Mouse (Mus musculus): ENCODE results near the gene Maml2. TPM values are rescaled to one million over a fixed set of nuclear protein-coding genes. Genes with fewer than 3 reads are reported as not detected.
A peak's percentile ranks its signal among the peaks of the same experiment; 100 is the strongest.

Gene Maml2
- polyA plus RNA-seq, 1 experiment from 2014 or later = 6.3 TPM

- Histone ChIP-seq H3K9me3 (replicated peaks; ENCODE audit: control insufficient read depth, low read length) (no peaks in the 10 kb centered on the region), H3K27ac (ENCODE audit: low read depth, low read length) (no peak overlapping the region), H3K4me2 (ENCODE audit: low read length) (no peak overlapping the region), H3K36me3 (ENCODE audit: control insufficient read depth, insufficient read depth, low read length) (no peaks in the 10 kb centered on the region), H3K4me1 (ENCODE audit: control insufficient read depth, insufficient read depth, low read length) (0 out of 2 replicates have a peak, but pooled peaks cover 3% of the 10 kb centered on the region), H3K27me3 (replicated peaks; ENCODE audit: control insufficient read depth, insufficient read depth, low read length) (no peaks in the 10 kb centered on the region), H3K4me3 (ENCODE audit: low read depth, low read length) (no peak overlapping the region), H3K9ac (ENCODE audit: low read length) (no peak overlapping the region)
- ATAC-seq (no peak), DNase-seq (ENCODE audit: low spot score) (no peak)
- 87% methylated on average over 2 of the region's 2 CpGs for WGBS
Measured at GRCm38 (mm10) chr9:13668742-13669141, 371.0 kb downstream of the Maml2 start.

- no peaks in the 10 kb centered on the region for H3K27me3 ChIP-seq (replicated peaks; ENCODE audit: control insufficient read depth, insufficient read depth, low read length)
- no peak overlapping the region for H3K4me2 ChIP-seq (ENCODE audit: low read length)
- WGBS = 76% methylated on average over 3 of the region's 3 CpGs
- H3K4me1 ChIP-seq (ENCODE audit: control insufficient read depth, insufficient read depth, low read length) = 0 out of 2 replicates have a peak, but pooled peaks cover 3% of the 10 kb centered on the region
- H3K27ac ChIP-seq (ENCODE audit: low read depth, low read length) = no peak overlapping the region
- H3K9ac ChIP-seq (ENCODE audit: low read length) = no peak overlapping the region
- H3K36me3 ChIP-seq (ENCODE audit: control insufficient read depth, insufficient read depth, low read length) = no peaks in the 10 kb centered on the region
- peak; percentile 56 for DNase-seq (ENCODE audit: low spot score)
- H3K9me3 ChIP-seq (replicated peaks; ENCODE audit: control insufficient read depth, low read length) = no peaks in the 10 kb centered on the region
- no peak overlapping the region for H3K4me3 ChIP-seq (ENCODE audit: low read depth, low read length)
- peak; percentile 32; the same call in 1 of the 2 replicates for ATAC-seq
Measured at GRCm38 (mm10) chr9:13671125-13671769, 373.5 kb downstream of the Maml2 start.

- WGBS = 97% methylated on average over 2 of the region's 2 CpGs
- no peak overlapping the region for H3K4me3 ChIP-seq (ENCODE audit: low read depth, low read length)
- H3K9ac ChIP-seq (ENCODE audit: low read length) = no peak overlapping the region
- no peak overlapping the region for H3K27ac ChIP-seq (ENCODE audit: low read depth, low read length)
- DNase-seq (ENCODE audit: low spot score) (no peak), ATAC-seq (no peak)
- H3K36me3 ChIP-seq (ENCODE audit: control insufficient read depth, insufficient read depth, low read length) = no peaks in the 10 kb centered on the region
- no peaks in the 10 kb centered on the region for H3K9me3 ChIP-seq (replicated peaks; ENCODE audit: control insufficient read depth, low read length)
- H3K27me3 ChIP-seq (replicated peaks; ENCODE audit: control insufficient read depth, insufficient read depth, low read length) = no peaks in the 10 kb centered on the region
- H3K4me1 ChIP-seq (ENCODE audit: control insufficient read depth, insufficient read depth, low read length) = 0 out of 2 replicates have a peak, but pooled peaks cover 3% of the 10 kb centered on the region
- H3K4me2 ChIP-seq (ENCODE audit: low read length) = no peak overlapping the region
Measured at GRCm38 (mm10) chr9:13673304-13673703, 375.5 kb downstream of the Maml2 start.

GRCm38 (mm10) chr9:13678026-13678425 is 380.3 kb downstream of the Maml2 start:
- no peak for DNase-seq (ENCODE audit: low spot score)
- ATAC-seq = no peak
- Histone ChIP-seq H3K9me3 (replicated peaks; ENCODE audit: control insufficient read depth, low read length) (no peaks in the 10 kb centered on the region), H3K4me2 (ENCODE audit: low read length) (no peak overlapping the region), H3K4me1 (ENCODE audit: control insufficient read depth, insufficient read depth, low read length) (peaks cover 8% of the 10 kb centered on the region; the same call in 1 of the 2 replicates), H3K27me3 (replicated peaks; ENCODE audit: control insufficient read depth, insufficient read depth, low read length) (no peaks in the 10 kb centered on the region), H3K36me3 (ENCODE audit: control insufficient read depth, insufficient read depth, low read length) (no peaks in the 10 kb centered on the region), H3K9ac (ENCODE audit: low read length) (no peak overlapping the region), H3K27ac (ENCODE audit: low read depth, low read length) (no peak overlapping the region), H3K4me3 (ENCODE audit: low read depth, low read length) (no peak overlapping the region)
- 96% methylated on average over 2 of the region's 2 CpGs for WGBS

GRCm38 (mm10) chr9:13679696-13680095 is 381.9 kb downstream of the Maml2 start:
- no peak overlapping the region for H3K9ac ChIP-seq (ENCODE audit: low read length)
- DNase-seq (ENCODE audit: low spot score) (no peak), ATAC-seq (no peak)
- no peaks in the 10 kb centered on the region for H3K27me3 ChIP-seq (replicated peaks; ENCODE audit: control insufficient read depth, insufficient read depth, low read length)
- H3K4me1 ChIP-seq (ENCODE audit: control insufficient read depth, insufficient read depth, low read length) = peaks cover 8% of the 10 kb centered on the region; the same call in 1 of the 2 replicates
- H3K9me3 ChIP-seq (replicated peaks; ENCODE audit: control insufficient read depth, low read length) = no peaks in the 10 kb centered on the region
- no peak overlapping the region for H3K27ac ChIP-seq (ENCODE audit: low read depth, low read length)
- H3K36me3 ChIP-seq (ENCODE audit: control insufficient read depth, insufficient read depth, low read length) = no peaks in the 10 kb centered on the region
- 93% methylated on average over 2 of the region's 2 CpGs for WGBS
- H3K4me2 ChIP-seq (ENCODE audit: low read length) = no peak overlapping the region
- H3K4me3 ChIP-seq (ENCODE audit: low read depth, low read length) = no peak overlapping the region

- no peak overlapping the region for H3K4me3 ChIP-seq (ENCODE audit: low read depth, low read length)
- no peaks in the 10 kb centered on the region for H3K9me3 ChIP-seq (replicated peaks; ENCODE audit: control insufficient read depth, low read length)
- H3K27me3 ChIP-seq (replicated peaks; ENCODE audit: control insufficient read depth, insufficient read depth, low read length) = no peaks in the 10 kb centered on the region
- H3K4me1 ChIP-seq (ENCODE audit: control insufficient read depth, insufficient read depth, low read length) = peaks cover 8% of the 10 kb centered on the region; the same call in 1 of the 2 replicates
- H3K4me2 ChIP-seq (ENCODE audit: low read length) = 0 out of 2 replicates have a peak overlapping the region, but pooled peaks have one; percentile 33
- 66% methylated on average over 8 of the region's 8 CpGs for WGBS
- H3K9ac ChIP-seq (ENCODE audit: low read length) = no peak overlapping the region; the same call in 1 of the 2 replicates
- DNase-seq (ENCODE audit: low spot score) (no peak), ATAC-seq (peak; percentile 2; the same call in 1 of the 2 replicates)
- H3K36me3 ChIP-seq (ENCODE audit: control insufficient read depth, insufficient read depth, low read length) = no peaks in the 10 kb centered on the region
- H3K27ac ChIP-seq (ENCODE audit: low read depth, low read length) = 0 out of 2 replicates have a peak overlapping the region, but pooled peaks have one; percentile 29
Measured at GRCm38 (mm10) chr9:13681147-13681546, 383.4 kb downstream of the Maml2 start.

GRCm38 (mm10) chr9:13681581-13682038 is 383.9 kb downstream of the Maml2 start:
- WGBS = 2% methylated on average over 8 of the region's 8 CpGs
- Histone ChIP-seq H3K9me3 (replicated peaks; ENCODE audit: control insufficient read depth, low read length) (no peaks in the 10 kb centered on the region), H3K4me2 (ENCODE audit: low read length) (peak overlapping the region; percentile 33), H3K36me3 (ENCODE audit: control insufficient read depth, insufficient read depth, low read length) (no peaks in the 10 kb centered on the region), H3K27ac (ENCODE audit: low read depth, low read length) (peak overlapping the region; percentile 29), H3K4me1 (ENCODE audit: control insufficient read depth, insufficient read depth, low read length) (peaks cover 8% of the 10 kb centered on the region; the same call in 1 of the 2 replicates), H3K27me3 (replicated peaks; ENCODE audit: control insufficient read depth, insufficient read depth, low read length) (no peaks in the 10 kb centered on the region), H3K4me3 (ENCODE audit: low read depth, low read length) (no peak overlapping the region), H3K9ac (ENCODE audit: low read length) (no peak overlapping the region)
- peak; percentile 96 for ATAC-seq
- peak; percentile 92 for DNase-seq (ENCODE audit: low spot score)

GRCm38 (mm10) chr9:13684327-13684934 is 386.7 kb downstream of the Maml2 start:
- peaks cover 8% of the 10 kb centered on the region; the same call in 1 of the 2 replicates for H3K4me1 ChIP-seq (ENCODE audit: control insufficient read depth, insufficient read depth, low read length)
- 94% methylated on average over 6 of the region's 6 CpGs for WGBS
- no peak overlapping the region for H3K4me2 ChIP-seq (ENCODE audit: low read length)
- H3K36me3 ChIP-seq (ENCODE audit: control insufficient read depth, insufficient read depth, low read length) = no peaks in the 10 kb centered on the region
- H3K27me3 ChIP-seq (replicated peaks; ENCODE audit: control insufficient read depth, insufficient read depth, low read length) = no peaks in the 10 kb centered on the region
- H3K27ac ChIP-seq (ENCODE audit: low read depth, low read length) = no peak overlapping the region
- H3K4me3 ChIP-seq (ENCODE audit: low read depth, low read length) = no peak overlapping the region
- no peak for DNase-seq (ENCODE audit: low spot score)
- H3K9ac ChIP-seq (ENCODE audit: low read length) = no peak overlapping the region
- no peak for ATAC-seq
- no peaks in the 10 kb centered on the region for H3K9me3 ChIP-seq (replicated peaks; ENCODE audit: control insufficient read depth, low read length)
